Mouse (Mus musculus): ENCODE measurements at regions not wholly inside any gene's neighbourhood (a gene's known extent, or its start where the extent isn't known, plus 50 kb on each side); places are given as distances from the start of the nearest gene placed in this dataset.
"Not testable (repeated sequence)": the region's sequence is repeated elsewhere in the genome, so short reads cannot be mapped to it uniquely, and the experiment has no call there.

DNA sequence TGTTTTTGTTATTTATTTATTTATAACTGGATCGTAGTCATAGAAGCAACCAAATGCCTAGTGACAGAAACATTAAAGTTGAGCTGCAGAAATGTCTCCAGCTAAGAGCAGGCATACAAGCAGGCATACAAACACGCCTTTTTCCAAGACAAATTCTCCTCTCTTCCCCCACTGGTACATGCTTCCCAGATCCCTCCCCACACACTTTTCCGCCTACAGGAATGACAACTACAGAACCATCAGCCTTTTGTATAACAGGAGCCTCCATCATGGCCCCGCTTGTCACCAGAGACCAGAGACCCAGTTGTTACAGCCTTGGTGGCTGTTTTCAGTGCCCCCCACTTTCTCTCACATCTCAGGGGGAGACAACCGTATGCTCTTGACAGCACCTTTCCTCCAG lies 91.2 kb upstream of the Sipa1l1 start:
- Histone ChIP-seq H3K4me3 (ENCODE audit: low read depth, low read length) (no peak overlapping the region), H3K36me3 (ENCODE audit: control insufficient read depth, insufficient read depth, low read length) (no peaks in the 10 kb centered on the region), H3K4me1 (ENCODE audit: control insufficient read depth, insufficient read depth, insufficient read length, low read length) (peaks cover 14% of the 10 kb centered on the region), H3K27ac (ENCODE audit: insufficient read depth, low read depth, low read length) (no peak overlapping the region), H3K27me3 (ENCODE audit: control insufficient read depth, insufficient read depth, low read length) (no peaks in the 10 kb centered on the region)
- TF ChIP-seq CTCF (IDR thresholded peaks at IDR 0.05; ENCODE audit: extremely low read depth, insufficient read length, insufficient replicate concordance, low read depth, low read length) (no peak), POLR2A (IDR thresholded peaks at IDR 0.05; ENCODE audit: low read depth, low read length) (no peak)
- WGBS: 87% methylated on average over 5 of the region's 5 CpGs

DNA sequence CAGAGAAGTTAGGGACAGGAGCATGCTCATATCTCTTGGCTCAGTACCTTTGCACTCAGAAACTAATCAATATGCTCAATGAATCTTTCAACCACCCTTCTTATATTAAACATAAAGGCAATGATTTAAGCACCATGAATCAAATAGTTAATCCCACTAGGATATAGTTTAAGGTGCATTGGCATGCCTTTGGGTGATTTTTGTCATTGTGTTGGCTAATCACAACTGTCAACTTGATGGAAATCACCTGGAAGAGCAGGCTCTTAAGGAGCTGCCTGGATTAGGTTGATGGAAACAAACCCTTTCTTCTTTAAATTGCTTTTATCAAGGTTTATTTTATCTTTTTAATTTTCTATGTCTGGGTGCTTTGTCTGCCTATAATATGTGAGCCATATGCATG lies 90.4 kb upstream of the Sipa1l1 start:
- Histone ChIP-seq H3K27ac (ENCODE audit: insufficient read depth, low read depth, low read length) (no peak overlapping the region), H3K36me3 (ENCODE audit: control insufficient read depth, insufficient read depth, low read length) (no peaks in the 10 kb centered on the region), H3K4me3 (ENCODE audit: low read depth, low read length) (no peak overlapping the region), H3K27me3 (ENCODE audit: control insufficient read depth, insufficient read depth, low read length) (no peaks in the 10 kb centered on the region), H3K4me1 (ENCODE audit: control insufficient read depth, insufficient read depth, insufficient read length, low read length) (peaks cover 8% of the 10 kb centered on the region)
- TF ChIP-seq CTCF (IDR thresholded peaks at IDR 0.05; ENCODE audit: extremely low read depth, insufficient read length, insufficient replicate concordance, low read depth, low read length) (no peak), POLR2A (IDR thresholded peaks at IDR 0.05; ENCODE audit: low read depth, low read length) (no peak)

- Histone ChIP-seq H3K4me1 (ENCODE audit: control insufficient read depth, insufficient read depth, insufficient read length, low read length) (peaks cover 8% of the 10 kb centered on the region), H3K4me3 (ENCODE audit: low read depth, low read length) (no peak overlapping the region), H3K36me3 (ENCODE audit: control insufficient read depth, insufficient read depth, low read length) (no peaks in the 10 kb centered on the region), H3K27me3 (ENCODE audit: control insufficient read depth, insufficient read depth, low read length) (no peaks in the 10 kb centered on the region), H3K27ac (ENCODE audit: insufficient read depth, low read depth, low read length) (no peak overlapping the region)
- TF ChIP-seq POLR2A (IDR thresholded peaks at IDR 0.05; ENCODE audit: low read depth, low read length) (no peak), CTCF (IDR thresholded peaks at IDR 0.05; ENCODE audit: extremely low read depth, insufficient read length, insufficient replicate concordance, low read depth, low read length) (no peak)
- WGBS: 82% methylated on average over 6 of the region's 6 CpGs
These were observed 88.8 kb upstream of the Sipa1l1 start for GRCm38 (mm10) chr12:82080196-82080880.

DNA sequence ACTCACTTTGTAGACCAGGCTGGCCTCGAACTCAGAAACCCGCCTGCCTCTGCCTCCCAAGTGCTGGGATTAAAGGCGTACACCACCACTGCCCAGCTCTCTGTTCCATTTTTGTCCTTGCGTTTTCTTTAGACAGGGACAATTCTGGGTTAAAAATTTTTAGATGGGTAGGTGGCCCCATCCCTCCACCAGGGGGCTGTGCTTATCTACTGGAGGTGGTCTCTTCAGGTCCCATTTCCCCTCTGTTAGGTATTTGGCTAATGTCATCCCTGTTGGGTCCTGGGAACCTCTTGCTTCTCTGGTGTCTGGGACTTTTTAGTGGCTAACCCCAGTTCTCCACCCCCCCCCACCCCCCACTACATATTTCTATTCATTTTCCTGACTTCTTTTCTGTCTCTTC lies 86.5 kb upstream of the Sipa1l1 start:
- WGBS: 92% methylated on average over 4 of the region's 4 CpGs
- H3K27me3 ChIP-seq (ENCODE audit: control insufficient read depth, insufficient read depth, low read length); H3K4me1 ChIP-seq (ENCODE audit: control insufficient read depth, insufficient read depth, insufficient read length, low read length); H3K4me3 ChIP-seq (ENCODE audit: low read depth, low read length); H3K36me3 ChIP-seq (ENCODE audit: control insufficient read depth, insufficient read depth, low read length); H3K27ac ChIP-seq (ENCODE audit: insufficient read depth, low read depth, low read length): not testable (repeated sequence)

GRCm38 (mm10) chr12:82085771-82086400 lies 83.2 kb upstream of the Sipa1l1 start:
- H3K4me1 ChIP-seq (ENCODE audit: control insufficient read depth, insufficient read depth, insufficient read length, low read length): peaks cover 7% of the 10 kb centered on the region; the same call in 1 of the 2 replicates
- 32% methylated on average over 7 of the region's 7 CpGs for WGBS
- H3K27me3 ChIP-seq (ENCODE audit: control insufficient read depth, insufficient read depth, low read length): no peaks in the 10 kb centered on the region
- no peak overlapping the region for H3K4me3 ChIP-seq (ENCODE audit: low read depth, low read length)
- no peaks in the 10 kb centered on the region for H3K36me3 ChIP-seq (ENCODE audit: control insufficient read depth, insufficient read depth, low read length)
- no peak for TF ChIP-seq POLR2A (IDR thresholded peaks at IDR 0.05; ENCODE audit: low read depth, low read length)
- no peak for TF ChIP-seq CTCF (IDR thresholded peaks at IDR 0.05; ENCODE audit: extremely low read depth, insufficient read length, insufficient replicate concordance, low read depth, low read length)
- H3K27ac ChIP-seq (ENCODE audit: insufficient read depth, low read depth, low read length): no peak overlapping the region

GRCm38 (mm10) chr12:82086441-82086840 lies 82.7 kb upstream of the Sipa1l1 start:
- Histone ChIP-seq H3K4me3 (ENCODE audit: low read depth, low read length) (no peak overlapping the region), H3K4me1 (ENCODE audit: control insufficient read depth, insufficient read depth, insufficient read length, low read length) (peaks cover 7% of the 10 kb centered on the region; the same call in 1 of the 2 replicates), H3K27me3 (ENCODE audit: control insufficient read depth, insufficient read depth, low read length) (no peaks in the 10 kb centered on the region), H3K27ac (ENCODE audit: insufficient read depth, low read depth, low read length) (no peak overlapping the region), H3K36me3 (ENCODE audit: control insufficient read depth, insufficient read depth, low read length) (no peaks in the 10 kb centered on the region)
- TF ChIP-seq CTCF (IDR thresholded peaks at IDR 0.05; ENCODE audit: extremely low read depth, insufficient read length, insufficient replicate concordance, low read depth, low read length) (no peak), POLR2A (IDR thresholded peaks at IDR 0.05; ENCODE audit: low read depth, low read length) (no peak)

DNA sequence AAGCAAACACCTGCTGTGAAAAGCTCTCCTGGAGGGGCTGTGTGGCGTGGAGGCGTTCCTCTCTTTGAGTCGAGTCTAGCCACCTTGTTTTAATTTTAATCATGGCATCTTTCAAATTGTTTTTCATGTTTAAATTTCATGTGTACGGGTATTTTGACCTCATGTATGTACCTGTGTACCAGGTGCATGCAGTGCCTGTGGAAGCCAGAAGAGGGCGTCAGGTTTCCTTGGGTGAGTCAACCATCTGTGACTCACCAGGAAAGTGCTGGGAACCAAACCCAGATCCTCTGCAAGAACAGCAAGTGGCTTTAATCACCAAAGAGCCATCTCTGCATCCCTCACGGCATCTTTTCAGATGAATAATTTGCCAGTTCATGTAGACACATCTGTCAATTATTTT lies 79.8 kb upstream of the Sipa1l1 start:
- Histone ChIP-seq H3K4me1 (ENCODE audit: control insufficient read depth, insufficient read depth, insufficient read length, low read length) (peaks cover 7% of the 10 kb centered on the region; the same call in 1 of the 2 replicates), H3K27me3 (ENCODE audit: control insufficient read depth, insufficient read depth, low read length) (no peaks in the 10 kb centered on the region), H3K36me3 (ENCODE audit: control insufficient read depth, insufficient read depth, low read length) (no peaks in the 10 kb centered on the region), H3K4me3 (ENCODE audit: low read depth, low read length) (no peak overlapping the region), H3K27ac (ENCODE audit: insufficient read depth, low read depth, low read length) (no peak overlapping the region)
- TF ChIP-seq CTCF (IDR thresholded peaks at IDR 0.05; ENCODE audit: extremely low read depth, insufficient read length, insufficient replicate concordance, low read depth, low read length) (peak; percentile 29; the same call in 1 of the 2 replicates), POLR2A (IDR thresholded peaks at IDR 0.05; ENCODE audit: low read depth, low read length) (no peak)
- WGBS: 76% methylated on average over 6 of the region's 6 CpGs

All from small intestine, adult 2 months (tissue).